Mouse (Mus musculus) neural tube, postnatal 0 days (tissue): ENCODE results near the gene Ccdc42. TPM values are rescaled to one million over a fixed set of nuclear protein-coding genes. Genes with fewer than 3 reads are reported as not detected.

ENCODE experiments used
- polyA plus RNA-seq: library from polyadenylated mRNA; unstranded; fragments of >200 nt; fragmentation: Nextera tagmentation; extraction: Ambion mirVana; gene quantifications from 2 replicates; pipeline ENCODE4 v1.2.1, GENCODE M21; 2015

Gene Ccdc42
- polyA plus RNA-seq: 0.28 TPM in 1 of 2 replicates, not detected in the other

GRCm38 (mm10) chr11:68586721-68587120, at the start of gene Ccdc42:
Ccdc42 (plus strand) TSS chr11:68587021.

GRCm38 (mm10) chr11:68555918-68556584, 30.8 kb upstream of the Ccdc42 start, which contains the start of gene Mfsd6l:
Mfsd6l (plus strand) TSS chr11:68556186.

Other genes with a start within 250 kb of the Ccdc42 start
- gene Ntn1, start 186.2 kb upstream of the Ccdc42 start, polyA plus RNA-seq: 20.6 and 22.5 TPM in 2 replicates
- 0.79 and 0.85 TPM in 2 replicates for gene Pik3r5, start 154.9 kb upstream of the Ccdc42 start, polyA plus RNA-seq
- gene Pik3r6, start 84.0 kb upstream of the Ccdc42 start, polyA plus RNA-seq: 1.4 and 1.5 TPM in 2 replicates
- gene Mfsd6l, start 30.8 kb upstream of the Ccdc42 start, polyA plus RNA-seq: not detected in 2 replicates
- 64.1 and 79.0 TPM in 2 replicates for gene Myh10, start 104.5 kb downstream of the Ccdc42 start, polyA plus RNA-seq